Mouse (Mus musculus) spleen, postnatal 10 days (tissue): ENCODE measurements around the gene Prrt1.

Source experiments
- DNase-seq, 2 experiments: peaks; one replicate each; pipeline ENCODE4 v3.0.0; 2021 to 2022; ENCODE audit warnings: low spot score in 2 of 2

The Prrt1 gene

GRCm38 (mm10) chr17:34627943-34628643 is 1.2 kb upstream of the Prrt1 start, which contains the start of gene Ppt2:
TSS of gene Ppt2 (minus strand) at chr17:34628510.
- peak; percentile 36 to 55 for DNase-seq

- no peak for DNase-seq
Observed at GRCm38 (mm10) chr17:34628644-34628967, 727 bp upstream of the Prrt1 start.

GRCm38 (mm10) chr17:34629796-34630603 is 667 bp downstream of the Prrt1 start:
- DNase-seq = no peak

GRCm38 (mm10) chr17:34630761-34631301 is 1.5 kb downstream of the Prrt1 start:
- no peak for DNase-seq

DNA sequence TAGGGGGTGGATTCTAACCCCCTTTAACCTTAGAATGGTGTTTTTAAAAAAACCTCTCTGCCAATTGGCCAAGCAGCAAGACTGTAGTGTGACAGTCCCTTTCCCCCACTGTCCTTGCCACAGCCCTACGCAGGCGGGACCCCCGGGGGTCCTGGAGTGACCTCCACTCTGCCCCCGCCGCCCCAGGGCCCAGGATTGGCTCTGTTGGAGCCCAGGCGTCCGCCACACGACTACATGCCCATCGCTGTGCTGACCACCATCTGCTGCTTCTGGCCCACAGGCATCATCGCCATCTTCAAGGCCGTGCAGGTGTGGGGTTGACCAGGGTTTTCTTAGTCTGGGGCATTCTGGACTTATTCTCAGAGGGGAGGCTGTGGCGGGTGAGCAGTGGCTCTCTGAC is 2.3 kb downstream of the Prrt1 start:
- DNase-seq = no peak

DNA sequence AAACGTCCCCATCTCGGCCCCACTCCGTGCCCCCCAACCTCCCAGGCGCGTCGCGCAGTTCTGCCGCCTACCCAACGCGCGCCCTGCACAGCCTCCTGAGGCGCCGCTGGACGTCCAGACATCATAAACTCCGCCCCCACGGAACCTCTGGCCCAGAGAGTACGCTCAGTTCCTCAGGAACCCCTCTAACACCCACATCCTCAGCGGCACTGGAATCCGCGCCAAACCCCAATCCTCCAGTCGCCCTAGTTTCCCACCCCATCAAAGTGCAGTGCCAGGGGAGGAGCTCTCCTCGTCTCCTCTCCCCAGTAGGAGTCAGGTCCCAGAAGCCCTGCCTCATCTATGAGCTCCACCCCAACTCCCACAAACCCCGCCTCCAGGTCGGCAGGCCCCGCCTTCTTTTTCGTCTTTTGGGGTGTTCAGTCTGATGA is 2.9 kb downstream of the Prrt1 start:
- DNase-seq = peak in 1 of 2 experiments; percentile 76

DNA sequence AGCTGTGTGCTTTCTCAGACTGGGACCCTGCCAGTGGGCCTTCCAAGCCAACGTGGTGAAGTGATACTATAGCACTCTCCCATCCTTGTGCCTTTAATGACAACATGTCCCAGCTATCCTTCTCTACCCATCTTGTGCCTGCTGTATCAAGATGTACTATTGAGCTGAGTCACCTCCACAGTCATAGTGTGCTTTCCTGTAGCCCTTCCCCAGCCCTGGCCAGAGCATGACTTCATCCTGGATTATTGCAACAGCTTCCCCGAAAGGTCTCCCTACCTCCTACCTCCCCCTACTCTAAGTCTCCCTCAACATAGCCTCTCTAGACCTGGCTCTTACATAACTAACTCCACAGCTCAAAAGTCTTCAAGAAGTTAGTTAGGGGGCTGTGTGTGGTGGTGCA is 6.3 kb downstream of the Prrt1 start:
- no peak for DNase-seq

DNA sequence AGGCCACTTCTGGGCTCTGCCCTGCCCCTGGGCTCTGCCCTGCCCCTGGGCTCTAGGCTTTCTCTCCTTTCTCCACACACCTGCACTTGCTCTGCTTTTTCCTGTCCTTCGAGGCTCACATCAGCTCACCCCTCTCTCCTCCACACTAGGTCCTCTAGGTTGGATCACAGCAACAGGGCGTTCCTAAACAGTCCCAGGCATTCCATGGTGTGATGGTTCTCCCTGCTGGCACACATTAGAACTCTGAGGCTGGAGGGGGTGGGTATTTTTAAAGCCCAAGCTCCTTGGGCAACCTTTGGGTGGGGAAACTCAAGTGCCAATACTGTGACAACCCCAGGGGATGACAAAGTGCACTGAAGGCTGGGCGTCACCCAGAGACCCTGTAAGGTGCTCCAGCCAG is 8.1 kb downstream of the Prrt1 start:
- no peak for DNase-seq

GRCm38 (mm10) chr17:34639461-34640255 is 10.3 kb downstream of the Prrt1 start:
- no peak for DNase-seq

DNA sequence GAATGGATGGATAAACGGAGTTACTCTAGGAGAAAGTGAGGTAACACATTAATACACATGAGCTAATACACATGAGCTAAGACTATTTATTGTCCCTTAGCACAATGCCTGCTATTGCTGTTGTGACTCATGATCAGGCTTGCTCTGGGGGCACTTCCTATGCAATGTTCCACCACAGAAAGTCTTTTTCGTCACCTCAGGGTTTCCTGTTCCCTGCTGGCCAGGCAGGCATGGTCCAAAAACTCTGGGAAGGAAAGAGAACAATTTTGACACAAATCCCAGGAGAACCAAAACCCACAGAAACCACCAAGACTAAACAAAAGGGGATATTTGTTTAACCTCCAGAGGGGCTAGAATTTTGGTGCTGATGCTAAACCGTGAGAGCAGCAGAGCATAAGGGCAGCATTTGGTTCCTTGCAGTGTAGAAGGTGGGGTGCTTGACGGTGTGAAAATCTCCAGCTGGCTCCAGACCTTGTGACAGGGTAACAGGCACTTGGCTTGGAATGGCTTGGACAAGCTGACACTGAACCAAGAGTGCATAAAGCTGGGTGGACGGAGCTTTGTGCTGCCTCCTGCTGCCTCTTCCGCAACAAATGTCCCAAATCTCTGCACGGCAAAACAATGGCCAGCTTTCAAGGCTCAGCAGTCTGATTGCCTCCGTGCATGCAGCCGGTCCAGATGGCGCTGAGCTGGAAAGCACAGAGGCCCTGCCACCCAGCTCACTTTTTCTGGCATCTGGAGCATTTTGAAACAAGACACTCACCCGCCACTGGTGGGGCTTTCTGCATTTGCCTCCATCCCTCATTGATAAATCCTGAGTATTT is 11.7 kb downstream of the Prrt1 start:
- no peak for DNase-seq

GRCm38 (mm10) chr17:34641945-34642344 is 12.6 kb downstream of the Prrt1 start:
- DNase-seq = no peak

- no peak for DNase-seq
Observed at GRCm38 (mm10) chr17:34643379-34643778, 14.0 kb downstream of the Prrt1 start.

DNA sequence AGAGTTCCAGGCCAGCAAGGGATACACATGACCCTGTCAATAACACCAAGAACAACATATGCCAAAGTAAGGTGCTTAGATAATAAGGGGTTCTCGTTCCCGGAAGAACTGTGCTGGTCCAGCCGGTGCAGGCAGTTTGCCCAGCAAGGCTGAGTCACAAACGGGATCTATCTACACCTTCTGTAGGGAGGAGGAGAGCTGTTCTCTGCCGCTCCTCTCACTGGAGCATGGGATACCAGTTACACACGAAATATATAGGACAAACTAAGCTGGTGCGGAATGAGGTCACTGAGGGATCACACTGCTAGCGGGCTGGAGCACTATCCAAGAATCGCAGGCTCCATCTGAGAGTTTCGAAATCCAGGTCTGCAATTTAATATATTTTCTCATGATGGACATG is 14.6 kb downstream of the Prrt1 start:
- DNase-seq = no peak

- peak; percentile 89 to 94 for DNase-seq
Observed at GRCm38 (mm10) chr17:34644608-34645007, 15.3 kb downstream of the Prrt1 start, which contains the start of gene Fkbpl. TSS of gene Fkbpl (plus strand) at chr17:34644764.

DNA sequence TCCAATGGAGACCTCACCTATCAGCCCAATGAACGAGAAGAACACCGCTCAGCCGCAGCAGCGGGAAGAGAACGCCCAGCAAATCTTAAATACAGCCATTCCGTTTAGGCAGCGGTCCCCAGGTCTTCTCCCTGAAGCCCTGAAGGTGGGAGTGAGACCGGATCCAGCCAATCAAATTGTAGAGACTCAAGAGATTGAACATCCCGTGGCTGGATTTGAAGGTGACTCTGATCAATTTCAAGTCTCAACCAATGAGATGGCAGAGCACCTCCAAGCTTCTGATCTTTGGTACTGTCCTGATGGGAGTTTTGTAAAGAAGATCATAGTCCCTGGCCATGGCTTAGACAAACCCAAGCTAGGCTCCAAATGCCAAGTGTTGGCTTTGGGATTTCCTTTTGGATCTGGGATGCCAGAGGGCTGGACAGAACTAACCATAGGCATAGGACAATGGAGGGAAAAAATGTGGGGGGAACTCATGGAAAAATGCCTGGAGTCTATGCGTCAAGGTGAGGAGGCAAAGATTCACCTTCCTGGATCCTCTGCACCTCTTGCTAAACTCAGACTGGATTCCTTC is 16.0 kb downstream of the Prrt1 start:
- no peak for DNase-seq

GRCm38 (mm10) chr17:34645831-34646511 is 16.6 kb downstream of the Prrt1 start:
- no peak for DNase-seq

DNA sequence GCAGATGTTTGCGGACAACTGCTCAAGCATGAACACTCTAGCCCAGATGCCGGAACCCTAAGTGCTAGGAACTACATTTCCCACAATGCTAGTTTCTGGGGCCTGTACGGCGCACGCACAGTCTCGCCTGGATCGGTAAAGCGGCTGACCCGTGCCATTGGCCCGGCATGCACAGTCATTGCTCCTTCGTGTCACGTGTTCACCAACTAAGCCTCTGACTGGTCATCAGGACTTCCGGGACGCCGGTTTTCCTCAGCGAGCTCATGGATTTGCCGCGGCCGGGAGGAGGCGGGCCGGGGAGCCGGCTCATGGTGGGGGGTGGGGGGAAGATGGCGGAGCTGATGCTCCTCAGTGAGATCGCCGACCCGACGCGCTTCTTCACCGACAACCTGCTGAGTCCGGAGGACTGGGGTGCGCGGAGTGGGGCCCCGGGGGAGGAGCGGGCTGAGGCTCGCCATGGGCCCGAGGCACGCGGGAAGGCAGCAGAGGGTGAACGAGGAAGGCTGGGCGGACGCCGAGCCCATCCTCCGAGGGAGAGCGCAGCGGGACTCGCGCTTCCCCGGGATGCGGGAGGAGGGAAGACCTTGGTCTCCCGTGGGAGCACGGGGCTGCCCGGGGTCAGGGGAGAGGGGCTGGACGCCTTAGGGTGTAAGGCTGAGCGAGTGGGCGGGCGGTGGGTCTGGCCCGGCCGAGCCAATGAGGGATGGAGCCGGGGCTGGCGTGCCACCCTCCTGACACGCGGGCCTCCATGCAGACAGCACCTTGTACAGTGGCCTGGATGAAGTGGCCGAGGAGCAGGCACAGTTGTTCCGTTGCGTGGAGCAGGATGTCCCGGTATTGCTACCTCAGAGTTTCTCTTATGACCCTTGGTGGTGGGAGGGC is 17.8 kb downstream of the Prrt1 start, which contains the start of gene Atf6b:
Atf6b (plus strand) TSS at position 241 of the 882 bp plus-strand sequence.
- peak; percentile 80 to 94 for DNase-seq

GRCm38 (mm10) chr17:34648141-34648890 is 19.0 kb downstream of the Prrt1 start:
- no peak for DNase-seq
